Mouse (Mus musculus) myocyte (in vitro differentiated cells): ENCODE measurements around the gene Tpm3. TPM values are rescaled to one million over a fixed set of nuclear protein-coding genes. Genes with fewer than 3 reads are reported as not detected.
A peak's percentile ranks its signal among the peaks of the same experiment; 100 is the strongest.

Source experiments
- H3K27me3 ChIP-seq: one replicate; pipeline ENCODE4 v1.6.1; 2011; ENCODE audit not compliant: control insufficient read depth, insufficient read depth, insufficient read length
- H3K36me3 ChIP-seq: one replicate; pipeline ENCODE4 v1.6.1; 2011; ENCODE audit not compliant: control insufficient read depth, insufficient read depth
- H3K4me2 ChIP-seq: one replicate; pipeline ENCODE4 v1.6.1; 2011; ENCODE audit warnings: low read depth, control low read depth
- H3K4me3 ChIP-seq: one replicate; pipeline ENCODE4 v1.5.1; 2011; ENCODE audit warnings: mild to moderate bottlenecking, control low read depth, moderate library complexity
- H3K79me2 ChIP-seq: one replicate; pipeline ENCODE4 v1.6.1; 2011; ENCODE audit not compliant: control insufficient read depth, insufficient read depth
- H3ac ChIP-seq: one replicate; pipeline ENCODE4 v1.6.1; 2011; ENCODE audit not compliant: control insufficient read depth, insufficient read length
- CEBPB ChIP-seq: IDR thresholded peaks from 2 replicates; pipeline ENCODE4 v1.6.1; 2011; ENCODE audit warnings: mild to moderate bottlenecking, moderate library complexity; ENCODE audit not compliant: poor library complexity, insufficient read depth, severe bottlenecking
- E2F4 ChIP-seq: IDR thresholded peaks from one replicate; pipeline ENCODE4 v1.6.1; 2011; ENCODE audit warnings: mild to moderate bottlenecking, control low read depth, moderate library complexity; ENCODE audit not compliant: insufficient read depth
- MAX ChIP-seq: IDR thresholded peaks from one replicate; pipeline ENCODE4 v1.6.1; 2011; ENCODE audit warnings: low read depth, mild to moderate bottlenecking, control low read depth
- MYOD1 ChIP-seq, 3 experiments: IDR thresholded peaks; one replicate each; pipeline ENCODE4 v1.6.1; 2011; ENCODE audit warnings: control low read depth in 2 of 3, low read depth in 2 of 3, mild to moderate bottlenecking in 2 of 3, moderate library complexity in 1 of 3; ENCODE audit not compliant: insufficient read length in 2 of 3, control insufficient read depth in 1 of 3
- POLR2A ChIP-seq: IDR thresholded peaks from one replicate; pipeline ENCODE4 v1.6.1; 2011; ENCODE audit warnings: low read depth, mild to moderate bottlenecking, control low read depth, moderate library complexity; ENCODE audit not compliant: insufficient read length
- POLR2AphosphoS2 ChIP-seq: IDR thresholded peaks from one replicate; pipeline ENCODE4 v1.6.1; 2011; ENCODE audit warnings: low read depth, control low read depth; ENCODE audit not compliant: insufficient read length
- REST ChIP-seq: IDR thresholded peaks from one replicate; pipeline ENCODE4 v1.6.1; 2011; ENCODE audit warnings: mild to moderate bottlenecking, control low read depth, moderate library complexity; ENCODE audit not compliant: insufficient read depth, insufficient read length
- SRF ChIP-seq: IDR thresholded peaks from one replicate; pipeline ENCODE4 v1.6.1; 2011; ENCODE audit warnings: low read depth; ENCODE audit not compliant: control insufficient read depth, insufficient read length
- TCF12 ChIP-seq: IDR thresholded peaks from one replicate; pipeline ENCODE4 v1.6.1; 2011; ENCODE audit warnings: mild to moderate bottlenecking, control low read depth; ENCODE audit not compliant: poor library complexity, insufficient read depth, severe bottlenecking
- TCF3 ChIP-seq: IDR thresholded peaks from one replicate; pipeline ENCODE4 v1.6.1; 2011; ENCODE audit warnings: low read depth, control low read depth; ENCODE audit not compliant: insufficient read length
- USF1 ChIP-seq: IDR thresholded peaks from one replicate; pipeline ENCODE4 v1.6.1; 2011; ENCODE audit warnings: low read depth, mild to moderate bottlenecking, control low read depth, moderate library complexity
- polyA plus RNA-seq: library from polyadenylated mRNA; unstranded; fragments of >200 nt; fragmentation: generic; extraction: Trizol; gene quantifications from one replicate; pipeline ENCODE4 v1.2.1, GENCODE M21; 2012; ENCODE audit warnings: missing spikeins

Tpm3 gene
- polyA plus RNA-seq, 1 experiment = 290 TPM

DNA sequence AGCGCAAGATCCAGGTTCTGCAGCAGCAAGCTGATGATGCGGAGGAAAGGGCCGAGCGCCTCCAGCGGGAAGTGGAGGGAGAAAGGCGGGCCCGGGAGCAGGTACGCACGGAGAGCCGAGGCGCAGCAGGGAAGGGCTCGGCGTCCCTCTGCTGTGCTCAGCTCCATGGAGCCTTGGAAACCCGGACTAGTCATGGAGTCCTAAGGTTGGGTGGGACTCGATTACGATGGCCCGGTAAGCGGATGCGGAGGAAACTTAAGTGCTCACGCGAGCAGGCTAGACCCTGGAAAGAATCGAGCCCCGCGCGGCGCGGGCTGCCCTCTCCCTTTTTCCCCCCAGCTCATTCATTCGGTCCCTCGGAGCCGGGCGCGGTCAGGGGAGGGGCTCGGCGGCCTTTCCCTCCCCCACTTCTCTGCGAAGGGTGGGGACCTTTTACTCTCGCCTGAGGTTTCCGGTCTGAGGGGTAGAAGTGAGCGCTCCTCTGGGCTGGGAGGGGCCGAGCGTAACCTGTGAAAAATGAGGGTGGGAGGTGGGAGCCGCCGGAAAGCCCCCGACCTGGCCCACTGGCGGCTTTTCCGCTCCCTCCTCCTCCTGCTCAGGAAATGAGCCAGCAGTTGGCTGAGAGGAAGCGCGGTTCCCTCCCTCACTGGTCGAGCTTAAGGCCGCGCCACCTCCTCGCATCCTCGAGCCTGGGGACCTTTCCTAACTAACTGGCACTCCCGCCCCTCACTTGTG lies 7.5 kb downstream of the Tpm3 start:
- no peak for TF ChIP-seq E2F4
- peak; percentile 53 for TF ChIP-seq POLR2A
- TF ChIP-seq SRF = no peak
- no peak for TF ChIP-seq USF1
- peak in 1 of 3 experiments; percentile 0 for TF ChIP-seq MYOD1 (IDR thresholded peaks at IDR 0.05; ENCODE audit: control insufficient read depth in 1 of 3, insufficient read length in 2 of 3, low read depth in 2 of 3)
- TF ChIP-seq POLR2AphosphoS2 = peak; percentile 93
- peak overlapping the region; percentile 93 for H3ac ChIP-seq
- H3K79me2 ChIP-seq = peaks cover 47% of the 10 kb centered on the region

GRCm38 (mm10) chr3:90080498-90080863 lies 8.0 kb downstream of the Tpm3 start:
- Histone ChIP-seq H3K79me2 (peaks cover 53% of the 10 kb centered on the region), H3K4me2 (peak overlapping the region; percentile 97), H3ac (peak overlapping the region; percentile 93), H3K4me3 (peak overlapping the region; percentile 83), H3K27me3 (no peaks in the 10 kb centered on the region), H3K36me3 (no peaks in the 10 kb centered on the region)
- TF ChIP-seq POLR2A = no peak
- TF ChIP-seq E2F4 = no peak
- TF ChIP-seq SRF = no peak
- TF ChIP-seq MAX = no peak

More for the DNA sequence above, 7.5 kb downstream of the Tpm3 start:
- Histone ChIP-seq H3K4me2 (peak overlapping the region; percentile 97), H3K4me3 (peak overlapping the region; percentile 83), H3K27me3 (no peaks in the 10 kb centered on the region), H3K36me3 (no peaks in the 10 kb centered on the region)

DNA sequence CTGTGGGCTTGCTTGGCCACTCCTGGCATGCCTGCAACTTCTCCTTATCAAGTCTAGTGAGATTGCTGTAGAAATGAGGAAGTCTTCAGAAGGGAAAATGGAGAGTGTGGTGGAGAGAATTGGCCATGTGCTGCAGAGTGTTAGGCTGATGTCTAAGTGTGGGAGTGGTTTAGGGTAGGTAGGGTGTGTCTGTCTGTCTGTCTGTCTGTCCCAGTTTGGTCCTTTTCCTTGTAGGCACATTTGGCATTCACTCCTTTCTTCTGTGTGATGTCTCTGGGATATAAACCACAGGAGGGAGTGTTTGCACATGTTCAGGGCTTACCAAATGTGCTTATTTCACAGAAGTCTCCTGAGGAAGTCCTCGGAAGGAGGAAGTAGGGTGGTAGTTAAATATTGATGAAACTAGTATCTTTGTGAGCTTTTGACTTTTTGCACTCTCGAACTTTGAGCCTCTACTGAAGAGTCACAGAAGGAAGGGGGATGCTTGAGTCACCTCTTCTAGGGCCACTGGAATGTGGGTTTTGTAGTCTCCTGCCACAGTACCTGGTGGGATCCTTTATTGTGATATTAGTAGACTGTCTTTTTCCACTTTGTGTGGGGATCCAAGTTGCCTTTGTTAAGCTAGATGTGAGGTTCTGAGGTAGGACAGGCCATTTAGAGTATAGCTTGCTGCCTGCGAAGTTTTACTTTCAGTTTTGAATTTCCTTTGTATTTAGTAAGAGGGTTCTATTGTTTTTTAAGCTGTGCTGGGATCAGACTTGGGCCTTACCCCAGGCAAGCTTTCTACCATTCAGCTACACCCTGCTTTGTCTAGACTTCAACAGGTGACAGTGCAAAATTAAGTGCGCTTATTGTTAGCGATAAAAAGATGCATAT lies 9.2 kb downstream of the Tpm3 start:
- peaks cover 64% of the 10 kb centered on the region for H3K79me2 ChIP-seq
- no peaks in the 10 kb centered on the region for H3K27me3 ChIP-seq
- H3K4me2 ChIP-seq = peak overlapping the region; percentile 97
- TF ChIP-seq MAX (no peak), SRF (no peak), POLR2A (peak; percentile 23), POLR2AphosphoS2 (peak; percentile 76)
- peak overlapping the region; percentile 83 for H3K4me3 ChIP-seq
- no peak overlapping the region for H3ac ChIP-seq
- H3K36me3 ChIP-seq = no peaks in the 10 kb centered on the region

DNA sequence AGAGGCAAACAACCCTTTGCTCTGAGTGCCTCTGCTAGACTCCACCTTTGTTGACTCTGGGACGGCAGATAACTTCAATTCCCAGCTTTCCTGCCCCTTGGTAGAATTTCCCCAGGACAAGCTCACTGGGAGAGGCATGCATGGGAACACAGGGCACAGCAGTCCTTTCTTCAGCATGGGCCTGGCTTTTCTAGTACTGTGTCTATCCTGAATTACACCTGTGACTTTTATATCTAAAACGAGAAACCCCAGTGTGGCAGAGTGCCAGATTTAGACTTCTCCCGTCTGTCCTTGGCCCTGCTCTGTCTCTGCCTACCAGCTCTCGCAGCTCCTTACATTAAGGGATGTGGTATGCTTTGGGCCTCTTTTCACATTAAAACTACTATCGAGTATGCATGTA lies 10.6 kb downstream of the Tpm3 start:
- Histone ChIP-seq H3K27me3 (no peaks in the 10 kb centered on the region), H3K79me2 (peaks cover 71% of the 10 kb centered on the region), H3ac (no peak overlapping the region), H3K4me2 (peak overlapping the region; percentile 40), H3K36me3 (peaks cover 9% of the 10 kb centered on the region), H3K4me3 (no peak overlapping the region)
- TF ChIP-seq POLR2AphosphoS2 (peak; percentile 50), POLR2A (peak; percentile 12), TCF3 (no peak)

DNA sequence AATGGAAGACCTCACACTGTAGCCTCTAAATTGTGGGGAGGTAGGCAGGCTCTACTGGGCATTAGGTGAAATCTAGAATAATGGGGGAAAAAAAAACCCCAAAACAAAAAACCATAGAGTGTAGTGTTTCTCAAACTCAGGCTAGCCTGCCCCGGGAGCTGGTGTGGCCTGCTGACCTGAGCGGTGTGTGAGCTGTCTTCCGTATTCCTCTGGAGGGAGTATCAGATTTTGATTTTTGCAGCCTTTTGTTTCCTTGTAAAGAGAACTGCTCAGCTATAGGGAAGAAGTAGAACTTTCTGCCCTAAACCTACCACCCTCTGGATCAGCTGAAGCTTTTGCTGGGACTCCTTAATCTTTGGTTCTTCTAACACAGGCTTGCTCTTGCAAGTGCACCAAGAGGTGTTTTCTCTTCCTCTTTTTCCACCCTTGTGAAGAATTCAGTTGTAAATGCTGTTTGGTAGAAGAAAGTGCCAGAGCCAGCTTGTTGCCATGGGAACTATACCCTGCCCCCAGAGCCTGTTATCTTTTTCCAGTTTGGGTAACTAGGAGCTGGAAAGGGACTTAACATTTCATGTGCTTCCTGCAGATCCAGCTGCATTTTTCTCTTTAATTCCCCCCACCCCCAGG lies 11.4 kb downstream of the Tpm3 start:
- peaks cover 17% of the 10 kb centered on the region for H3K36me3 ChIP-seq
- TF ChIP-seq REST (no peak), USF1 (no peak), MAX (no peak), POLR2AphosphoS2 (no peak), POLR2A (no peak), CEBPB (no peak), TCF3 (no peak), TCF12 (no peak)

GRCm38 (mm10) chr3:90084790-90085189 lies 12.3 kb downstream of the Tpm3 start:
- Histone ChIP-seq H3K4me3 (no peak overlapping the region), H3K4me2 (peak overlapping the region; percentile 40), H3K79me2 (peaks cover 71% of the 10 kb centered on the region), H3ac (no peak overlapping the region), H3K36me3 (peaks cover 27% of the 10 kb centered on the region), H3K27me3 (no peaks in the 10 kb centered on the region)
- no peak for TF ChIP-seq POLR2AphosphoS2
- TF ChIP-seq MAX = no peak
- no peak for TF ChIP-seq MYOD1 (IDR thresholded peaks at IDR 0.05; ENCODE audit: control insufficient read depth in 1 of 3, insufficient read length in 2 of 3, low read depth in 2 of 3)
- no peak for TF ChIP-seq USF1
- no peak for TF ChIP-seq E2F4

More for the DNA sequence above, 11.4 kb downstream of the Tpm3 start:
- Histone ChIP-seq H3ac (no peak overlapping the region), H3K4me3 (no peak overlapping the region), H3K4me2 (peak overlapping the region; percentile 40), H3K79me2 (peaks cover 71% of the 10 kb centered on the region), H3K27me3 (no peaks in the 10 kb centered on the region)
